Mouse (Mus musculus) large intestine, adult 2 months (tissue): ENCODE measurements around the gene Zscan10. TPM values are rescaled to one million over a fixed set of nuclear protein-coding genes. Genes with fewer than 3 reads are reported as not detected.

Source experiments
- DNase-seq: peaks from one replicate; pipeline ENCODE4 v3.0.0-alpha.2; 2012; ENCODE audit warnings: low read depth, low spot score
- WGBS: fragments of 180-500 bp; shearing (Covaris S2); methylation state at CpG from one replicate; pipeline ENCODE4 v1.1.7; 2018; 5-methylcytosine and 5-hydroxymethylcytosine counted together
- polyA plus RNA-seq: library from polyadenylated mRNA; depleted of rRNA; stranded (reverse); fragments of >200 nt; gene quantifications from 2 replicates; pipeline ENCODE4 v1.2.3, GENCODE M21; 2012; rRNA removed

The Zscan10 gene
- polyA plus RNA-seq: not detected in 2 replicates

GRCm38 (mm10) chr17:23600641-23601622 is at the start of gene Zscan10:
TSS of gene Zscan10 (plus strand) at chr17:23600856.
- whole genome bisulfite sequencing: 86% methylated on average over 15 of the region's 15 CpGs
- DNase-seq: no peak

- WGBS: under 1% methylated on average over 15 of the region's 15 CpGs
- DNase-seq: no peak
Measured at GRCm38 (mm10) chr17:23550856-23551255, 49.8 kb upstream of the Zscan10 start.

GRCm38 (mm10) chr17:23551416-23551815 is 49.2 kb upstream of the Zscan10 start:
- DNase-seq: no peak

GRCm38 (mm10) chr17:23551963-23552362 is 48.7 kb upstream of the Zscan10 start:
- no peak for DNase-seq
- 60% methylated on average over 5 of the region's 5 CpGs for WGBS

- 91% methylated on average over 8 of the region's 8 CpGs for WGBS
- DNase-seq: no peak
Measured at GRCm38 (mm10) chr17:23552896-23553633, 47.6 kb upstream of the Zscan10 start.

GRCm38 (mm10) chr17:23553634-23554120 is 47.0 kb upstream of the Zscan10 start:
- WGBS: 71% methylated on average over 1 of the region's 1 CpGs
- no peak for DNase-seq

- no peak for DNase-seq
Measured at GRCm38 (mm10) chr17:23554321-23554720, 46.3 kb upstream of the Zscan10 start.

- DNase-seq: no peak
- WGBS: 43% methylated on average over 7 of the region's 7 CpGs
Measured at GRCm38 (mm10) chr17:23555243-23555916, 45.3 kb upstream of the Zscan10 start.

GRCm38 (mm10) chr17:23559767-23560166 is 40.9 kb upstream of the Zscan10 start:
- DNase-seq: no peak
- WGBS: 61% methylated on average over 11 of the region's 11 CpGs

- under 1% methylated on average over 59 of the region's 59 CpGs for WGBS
- DNase-seq: peak; percentile 87
Measured at GRCm38 (mm10) chr17:23563595-23564367, 36.9 kb upstream of the Zscan10 start, which contains the start of gene Zfp213. TSS of gene Zfp213 (minus strand) at chr17:23564238.

GRCm38 (mm10) chr17:23564368-23564715 is 36.3 kb upstream of the Zscan10 start:
- DNase-seq: no peak
- WGBS: 1% methylated on average over 8 of the region's 8 CpGs

GRCm38 (mm10) chr17:23566787-23567186 is 33.9 kb upstream of the Zscan10 start:
- 43% methylated on average over 5 of the region's 5 CpGs for WGBS
- DNase-seq: no peak

GRCm38 (mm10) chr17:23568370-23568769 is 32.3 kb upstream of the Zscan10 start:
- 52% methylated on average over 5 of the region's 5 CpGs for WGBS
- DNase-seq: no peak

GRCm38 (mm10) chr17:23570017-23570416 is 30.6 kb upstream of the Zscan10 start:
- no peak for DNase-seq
- 19% methylated on average over 6 of the region's 6 CpGs for WGBS

GRCm38 (mm10) chr17:23571084-23571483 is 29.6 kb upstream of the Zscan10 start:
- 22% methylated on average over 5 of the region's 5 CpGs for WGBS
- no peak for DNase-seq

GRCm38 (mm10) chr17:23572059-23572458 is 28.6 kb upstream of the Zscan10 start:
- WGBS: 78% methylated on average over 6 of the region's 6 CpGs
- no peak for DNase-seq

GRCm38 (mm10) chr17:23574130-23574529 is 26.5 kb upstream of the Zscan10 start:
- 85% methylated on average over 8 of the region's 8 CpGs for WGBS
- DNase-seq: no peak

- WGBS: 95% methylated on average over 38 of the region's 38 CpGs
- DNase-seq: no peak
Measured at GRCm38 (mm10) chr17:23575951-23576552, 24.6 kb upstream of the Zscan10 start.

- DNase-seq: no peak
- WGBS: 69% methylated on average over 8 of the region's 8 CpGs
Measured at GRCm38 (mm10) chr17:23584786-23585185, 15.9 kb upstream of the Zscan10 start.
